Mouse (Mus musculus): ENCODE results near the gene Ankrd31. TPM values are rescaled to one million over a fixed set of nuclear protein-coding genes. Genes with fewer than 3 reads are reported as not detected.

Gene Ankrd31
- not detected in 2 replicates for polyA plus RNA-seq (2012; ENCODE audit: insufficient read depth, low replicate concordance)

DNA sequence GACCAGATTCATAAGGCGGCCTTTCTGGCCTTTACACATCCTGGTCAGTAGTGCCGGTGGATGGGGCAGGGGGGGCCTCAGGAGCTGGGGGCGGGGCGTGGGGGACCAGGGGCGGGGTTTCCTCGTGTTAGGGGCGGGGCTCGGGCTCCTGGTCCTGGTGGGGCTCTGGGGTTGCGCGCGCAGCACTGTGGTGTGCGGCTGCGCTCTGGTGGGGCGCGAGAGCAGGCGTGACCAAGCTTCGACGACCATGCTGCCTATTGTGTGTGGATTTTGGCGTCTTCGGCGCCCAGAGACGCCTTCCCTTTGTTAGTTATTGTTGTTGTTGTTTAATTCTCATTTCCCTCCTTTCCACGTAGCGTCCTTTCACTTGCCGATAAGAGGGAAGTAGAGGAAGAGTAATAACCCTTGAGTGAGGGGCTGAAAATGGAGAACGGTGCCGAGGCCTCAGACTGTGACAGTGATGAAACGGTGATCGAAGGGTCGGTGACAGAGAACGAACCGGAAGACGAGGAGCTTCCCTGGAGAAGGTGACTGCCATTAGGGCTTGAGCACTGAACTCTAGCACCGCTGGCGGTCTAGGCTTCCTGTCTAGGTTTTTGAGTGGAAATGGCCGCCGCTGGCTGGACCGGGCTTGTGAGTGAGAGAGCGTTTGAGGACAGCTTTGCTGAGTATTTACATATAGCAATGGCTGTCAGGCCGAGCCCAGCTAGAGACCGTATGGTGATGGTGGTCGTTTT, at the start of gene Ankrd31:
Gene Ankrd31, plus strand, starts transcription at position 164 of the 737 bp plus-strand sequence.
- no peaks in the 10 kb centered on the region for H3K27me3 ChIP-seq (replicated peaks)
- H3K9me3 ChIP-seq, result peaks cover 12% of the 10 kb centered on the region
- no peak within 1 kb of the TSS for H3K4me3 ChIP-seq (replicated peaks)
- peaks cover 4% of the 10 kb centered on the region for H3K4me1 ChIP-seq
- TF ChIP-seq GATA1 (IDR thresholded peaks at IDR 0.05; ENCODE audit: borderline replicate concordance, low read length) (no peak), FLI1 (IDR thresholded peaks at IDR 0.05; ENCODE audit: low read length) (no peak)
- H3K36me3 ChIP-seq (replicated peaks; ENCODE audit: low read length), result no peaks in the 10 kb centered on the region

GRCm38 (mm10) chr13:96702567-96703278, 45.3 kb upstream of the Ankrd31 start:
- Histone ChIP-seq H3K9me3 (no peaks in the 10 kb centered on the region), H3K4me1 (peaks cover 44% of the 10 kb centered on the region), H3K4me3 (replicated peaks) (no peak overlapping the region), H3K36me3 (replicated peaks; ENCODE audit: low read length) (peaks cover 2% of the 10 kb centered on the region), H3K27me3 (replicated peaks) (peaks cover 3% of the 10 kb centered on the region)
- TF ChIP-seq FLI1 (IDR thresholded peaks at IDR 0.05; ENCODE audit: low read length) (no peak), GATA1 (IDR thresholded peaks at IDR 0.05; ENCODE audit: borderline replicate concordance, low read length) (no peak)

GRCm38 (mm10) chr13:96709269-96710233, 38.5 kb upstream of the Ankrd31 start:
- H3K4me1 ChIP-seq, result peaks cover 18% of the 10 kb centered on the region
- H3K9me3 ChIP-seq, result no peaks in the 10 kb centered on the region
- TF ChIP-seq GATA1 (IDR thresholded peaks at IDR 0.05; ENCODE audit: borderline replicate concordance, low read length) (no peak), FLI1 (IDR thresholded peaks at IDR 0.05; ENCODE audit: low read length) (no peak)
- no peak overlapping the region for H3K4me3 ChIP-seq (replicated peaks)
- peaks cover 3% of the 10 kb centered on the region for H3K27me3 ChIP-seq (replicated peaks)
- H3K36me3 ChIP-seq (replicated peaks; ENCODE audit: low read length), result no peaks in the 10 kb centered on the region

DNA sequence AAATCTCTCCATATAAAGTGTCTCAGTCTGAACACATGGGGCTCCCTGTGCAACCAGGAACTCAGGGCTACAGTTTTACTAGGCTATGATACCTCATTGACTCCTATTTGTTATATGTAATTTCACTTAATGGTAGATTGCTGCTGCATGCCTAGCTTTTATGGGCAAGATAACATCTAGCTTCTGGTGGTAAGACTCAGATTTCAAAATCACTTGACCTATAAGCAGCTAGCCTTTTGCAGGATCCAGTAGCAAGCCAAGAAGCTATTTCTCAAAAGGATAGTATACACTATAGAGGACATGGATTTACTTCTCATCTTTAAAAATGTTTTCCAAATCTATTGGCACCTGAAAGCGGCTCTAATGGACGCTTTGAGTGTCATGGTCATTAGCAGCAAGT, 31.8 kb upstream of the Ankrd31 start:
- Histone ChIP-seq H3K4me3 (replicated peaks) (no peak overlapping the region), H3K4me1 (peaks cover 19% of the 10 kb centered on the region), H3K9me3 (0 out of 2 replicates have a peak, but pooled peaks cover 4% of the 10 kb centered on the region), H3K27me3 (replicated peaks) (no peaks in the 10 kb centered on the region), H3K36me3 (replicated peaks; ENCODE audit: low read length) (no peaks in the 10 kb centered on the region)
- TF ChIP-seq GATA1 (IDR thresholded peaks at IDR 0.05; ENCODE audit: borderline replicate concordance, low read length) (no peak), FLI1 (IDR thresholded peaks at IDR 0.05; ENCODE audit: low read length) (no peak)

DNA sequence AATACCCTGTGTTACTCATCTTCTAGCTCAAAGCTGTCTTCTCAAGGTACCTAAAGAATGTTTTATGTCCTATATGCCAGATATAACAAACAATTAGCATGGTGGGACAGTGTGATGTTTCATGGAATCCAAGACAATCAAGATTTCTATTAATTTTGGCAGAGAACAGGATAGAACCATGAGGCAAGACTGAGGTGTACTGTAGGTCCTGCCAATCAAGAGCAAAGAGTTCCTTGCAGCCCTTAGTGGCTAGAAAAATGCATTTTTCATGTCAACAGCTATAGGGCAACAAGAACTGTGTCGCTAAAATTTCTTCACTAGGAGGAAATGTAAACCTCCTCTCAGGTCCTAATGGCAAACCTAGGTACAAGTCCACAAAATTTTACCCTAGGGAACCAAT, 30.3 kb upstream of the Ankrd31 start:
- 0 out of 2 replicates have a peak, but pooled peaks cover 4% of the 10 kb centered on the region for H3K9me3 ChIP-seq
- H3K27me3 ChIP-seq (replicated peaks), result no peaks in the 10 kb centered on the region
- no peak for TF ChIP-seq FLI1 (IDR thresholded peaks at IDR 0.05; ENCODE audit: low read length)
- TF ChIP-seq GATA1 (IDR thresholded peaks at IDR 0.05; ENCODE audit: borderline replicate concordance, low read length), result no peak
- peaks cover 19% of the 10 kb centered on the region for H3K4me1 ChIP-seq
- no peak overlapping the region for H3K4me3 ChIP-seq (replicated peaks)
- no peaks in the 10 kb centered on the region for H3K36me3 ChIP-seq (replicated peaks; ENCODE audit: low read length)

- no peaks in the 10 kb centered on the region for H3K27me3 ChIP-seq (replicated peaks)
- TF ChIP-seq GATA1 (IDR thresholded peaks at IDR 0.05; ENCODE audit: borderline replicate concordance, low read length) (no peak), FLI1 (IDR thresholded peaks at IDR 0.05; ENCODE audit: low read length) (no peak)
- H3K36me3 ChIP-seq (replicated peaks; ENCODE audit: low read length), result no peaks in the 10 kb centered on the region
- H3K4me1 ChIP-seq, result peaks cover 14% of the 10 kb centered on the region
- H3K9me3 ChIP-seq, result 0 out of 2 replicates have a peak, but pooled peaks cover 4% of the 10 kb centered on the region
- H3K4me3 ChIP-seq (replicated peaks), result no peak overlapping the region
Observed at GRCm38 (mm10) chr13:96720003-96720402, 28.1 kb upstream of the Ankrd31 start.

DNA sequence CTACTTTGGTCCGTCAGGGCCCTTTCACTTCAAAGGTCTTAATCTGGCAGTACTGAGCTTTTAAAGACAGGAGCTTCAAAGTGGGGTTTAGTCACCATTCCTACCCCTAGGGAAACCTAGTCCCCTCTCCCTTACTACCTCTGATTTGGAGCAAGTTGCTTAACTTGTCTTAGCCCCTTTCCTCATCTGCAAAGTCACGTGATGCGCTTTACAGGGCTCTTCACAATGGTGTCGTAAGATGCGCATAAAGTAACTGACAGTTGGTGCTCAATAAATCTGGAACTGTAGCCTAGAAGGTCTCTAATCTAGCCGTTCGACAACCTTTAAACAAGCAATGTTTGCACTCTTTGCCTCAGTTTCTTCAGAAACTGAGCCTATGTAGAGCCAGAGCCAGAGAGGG, 19.8 kb upstream of the Ankrd31 start:
- H3K36me3 ChIP-seq (replicated peaks; ENCODE audit: low read length), result no peaks in the 10 kb centered on the region
- TF ChIP-seq FLI1 (IDR thresholded peaks at IDR 0.05; ENCODE audit: low read length) (no peak), GATA1 (IDR thresholded peaks at IDR 0.05; ENCODE audit: borderline replicate concordance, low read length) (no peak)
- H3K27me3 ChIP-seq (replicated peaks), result peaks cover 4% of the 10 kb centered on the region
- H3K4me1 ChIP-seq, result peaks cover 16% of the 10 kb centered on the region
- no peaks in the 10 kb centered on the region for H3K9me3 ChIP-seq
- no peak overlapping the region for H3K4me3 ChIP-seq (replicated peaks)

- peaks cover 16% of the 10 kb centered on the region for H3K4me1 ChIP-seq
Observed at GRCm38 (mm10) chr13:96729146-96729545, 18.9 kb upstream of the Ankrd31 start.

DNA sequence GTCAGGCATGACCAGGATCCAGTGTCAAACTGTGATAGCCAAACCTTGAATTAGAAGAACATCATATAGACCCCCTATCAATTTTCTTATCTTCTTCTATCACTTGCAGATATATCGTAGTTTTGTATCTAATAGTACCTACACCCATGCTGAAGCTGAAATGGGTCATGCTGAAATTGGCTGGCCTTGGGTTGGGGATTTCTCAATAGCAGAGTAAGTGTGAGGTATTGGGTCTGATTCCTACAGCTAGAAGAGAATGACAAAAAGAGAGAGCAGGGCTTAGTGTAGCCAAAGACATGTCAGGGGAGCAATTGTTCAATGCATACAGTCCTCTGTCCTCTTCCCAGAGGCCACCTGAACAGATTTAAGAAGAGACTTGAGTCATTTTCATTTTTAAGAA, 18.0 kb upstream of the Ankrd31 start:
- no peaks in the 10 kb centered on the region for H3K36me3 ChIP-seq (replicated peaks; ENCODE audit: low read length)
- TF ChIP-seq GATA1 (IDR thresholded peaks at IDR 0.05; ENCODE audit: borderline replicate concordance, low read length) (no peak), FLI1 (IDR thresholded peaks at IDR 0.05; ENCODE audit: low read length) (no peak)
- H3K4me3 ChIP-seq (replicated peaks), result no peak overlapping the region
- peaks cover 7% of the 10 kb centered on the region for H3K27me3 ChIP-seq (replicated peaks)
- H3K9me3 ChIP-seq, result no peaks in the 10 kb centered on the region
- peaks cover 16% of the 10 kb centered on the region for H3K4me1 ChIP-seq

More at GRCm38 (mm10) chr13:96729146-96729545, 18.9 kb upstream of the Ankrd31 start:
- Histone ChIP-seq H3K4me3 (replicated peaks) (no peak overlapping the region), H3K36me3 (replicated peaks; ENCODE audit: low read length) (no peaks in the 10 kb centered on the region), H3K27me3 (replicated peaks) (peaks cover 6% of the 10 kb centered on the region), H3K9me3 (no peaks in the 10 kb centered on the region)
- TF ChIP-seq GATA1 (IDR thresholded peaks at IDR 0.05; ENCODE audit: borderline replicate concordance, low read length), result no peak
- TF ChIP-seq FLI1 (IDR thresholded peaks at IDR 0.05; ENCODE audit: low read length), result no peak

Measured in megakaryocyte, embryonic 14.5 days (primary cell).